Comparison of ENCODE assay signal across 17 mouse cellular contexts in the genomic region with DNA sequence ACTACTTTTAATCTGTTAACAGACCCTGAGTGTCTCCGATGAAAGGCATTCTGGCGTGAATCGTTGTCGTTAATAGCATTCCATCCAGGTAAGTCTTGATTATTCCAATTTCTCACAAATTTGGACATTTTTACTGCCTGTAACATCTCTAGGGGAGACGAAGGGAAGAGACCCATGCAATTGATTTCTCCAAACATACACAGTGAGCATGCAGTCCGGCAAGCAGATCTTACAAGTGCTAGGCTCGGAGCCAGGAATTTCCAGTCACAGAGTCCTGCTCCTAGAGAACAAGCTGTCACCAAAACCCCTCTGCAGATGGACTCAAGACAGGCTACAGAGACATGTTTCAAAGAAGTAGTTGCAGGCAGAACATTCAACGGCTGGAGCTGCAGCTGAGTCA.
A peak's percentile ranks its signal among the peaks of the same experiment; 100 is the strongest.
DNase-seq lines count a peak whose midpoint lies in the region; ATAC-seq and TF ChIP-seq lines count a peak whose summit lies in the region.
"Had no signal": no experiment of that assay in that cellular context is flagged by ENCODE, and none has a peak within 500 bp of the region (broad histone marks: within the 10 kb centered on the region; RNA-seq: fewer than 3 reads in every experiment).

No protein-coding gene starts in this region.

- H3K27ac ChIP-seq in embryonic facial prominence, embryonic 14.5 days (replicated peaks; ENCODE audit: low read depth, low read length), result no peak overlapping the region
- H3K27ac ChIP-seq in embryonic facial prominence, embryonic 10.5 days (replicated peaks), result no peak overlapping the region
- no peak overlapping the region for H3K27ac ChIP-seq in kidney, postnatal 0 days
- no peak overlapping the region for H3K27ac ChIP-seq in midbrain, embryonic 14.5 days (replicated peaks; ENCODE audit: low read depth, low read length)
- H3K27ac ChIP-seq in midbrain, embryonic 10.5 days (replicated peaks), result no peak overlapping the region
- H3K27ac ChIP-seq in limb, embryonic 10.5 days, result no peak overlapping the region
- H3K27ac ChIP-seq: gastrocnemius, adult 2 months; intestine, embryonic 15.5 days; liver, embryonic 12.5 days had no signal

- no peak for ATAC-seq in embryonic facial prominence, embryonic 14.5 days (ENCODE audit: low read depth)
- no peak for ATAC-seq in kidney, postnatal 0 days (replicated peaks; ENCODE audit: low FRiP score, low read depth)
- no peak for ATAC-seq in midbrain, embryonic 14.5 days (ENCODE audit: low FRiP score, low TSS enrichment)
- ATAC-seq: intestine, embryonic 15.5 days; liver, embryonic 12.5 days had no signal

- no peak overlapping the region for H3K4me3 ChIP-seq in embryonic facial prominence, embryonic 14.5 days (ENCODE audit: low read depth, low read length)
- no peak overlapping the region for H3K4me3 ChIP-seq in embryonic facial prominence, embryonic 10.5 days
- no peak overlapping the region for H3K4me3 ChIP-seq in kidney, postnatal 0 days (replicated peaks; ENCODE audit: low read depth, low read length)
- H3K4me3 ChIP-seq in midbrain, embryonic 14.5 days (replicated peaks; ENCODE audit: low read depth, low read length), result no peak overlapping the region
- no peak overlapping the region for H3K4me3 ChIP-seq in midbrain, embryonic 10.5 days
- H3K4me3 ChIP-seq in limb, embryonic 10.5 days, result no peak overlapping the region
- H3K4me3 ChIP-seq: erythroblast, embryonic 14.5 days; gastrocnemius, adult 2 months; intestine, embryonic 15.5 days; liver, embryonic 12.5 days had no signal

- DNase-seq in embryonic facial prominence, embryonic 14.5 days (ENCODE audit: low spot score), result peak; percentile 49
- no peak for DNase-seq in embryonic facial prominence, embryonic 10.5 days (ENCODE audit: low spot score)
- DNase-seq in kidney, postnatal 0 days (ENCODE audit: low spot score), result peak; percentile 40
- DNase-seq in kidney, adult 11 months, result no peak
- peak; percentile 17 for DNase-seq in midbrain, embryonic 14.5 days
- DNase-seq in midbrain, embryonic 10.5 days (ENCODE audit: low spot score), result no peak
- DNase-seq in limb, embryonic 10.5 days (ENCODE audit: low spot score), result peak; percentile 9
- no peak for DNase-seq in cerebellum, adult 18-20 months
- DNase-seq: adrenal gland, postnatal 10 days; cerebellum, adult 9-11 months; gastrocnemius, adult 2 months; retina, postnatal 1 day; spleen, adult 18-20 months; thymus, adult 18-20 months had no signal

- H3K9me3 ChIP-seq in embryonic facial prominence, embryonic 14.5 days (ENCODE audit: control insufficient read depth, low read length), result no peaks in the 10 kb centered on the region
- H3K9me3 ChIP-seq in embryonic facial prominence, embryonic 10.5 days, result no peaks in the 10 kb centered on the region
- no peaks in the 10 kb centered on the region for H3K9me3 ChIP-seq in kidney, postnatal 0 days (replicated peaks; ENCODE audit: low read length)
- no peaks in the 10 kb centered on the region for H3K9me3 ChIP-seq in midbrain, embryonic 14.5 days (ENCODE audit: control insufficient read depth, low read length)
- H3K9me3 ChIP-seq in midbrain, embryonic 10.5 days (replicated peaks), result no peaks in the 10 kb centered on the region
- no peaks in the 10 kb centered on the region for H3K9me3 ChIP-seq in limb, embryonic 10.5 days (replicated peaks)
- H3K9me3 ChIP-seq: intestine, embryonic 15.5 days; liver, embryonic 12.5 days had no signal

- 67% methylated on average over 8 of the region's 8 CpGs for WGBS in embryonic facial prominence, embryonic 14.5 days
- 91% methylated on average over 8 of the region's 8 CpGs for WGBS in embryonic facial prominence, embryonic 10.5 days
- WGBS in kidney, postnatal 0 days, result 32% methylated on average over 8 of the region's 8 CpGs
- 85% methylated on average over 8 of the region's 8 CpGs for WGBS in midbrain, embryonic 14.5 days
- 92% methylated on average over 8 of the region's 8 CpGs for WGBS in midbrain, embryonic 10.5 days
- 77% methylated on average over 8 of the region's 8 CpGs for WGBS in limb, embryonic 10.5 days

- H3K9ac ChIP-seq in embryonic facial prominence, embryonic 14.5 days (ENCODE audit: low read depth, low read length), result no peak overlapping the region
- H3K9ac ChIP-seq in kidney, postnatal 0 days (ENCODE audit: low read depth, low read length), result no peak overlapping the region
- no peak overlapping the region for H3K9ac ChIP-seq in midbrain, embryonic 14.5 days (replicated peaks; ENCODE audit: low read length)
- H3K9ac ChIP-seq: intestine, embryonic 15.5 days; liver, embryonic 12.5 days had no signal

- H3K4me1 ChIP-seq in embryonic facial prominence, embryonic 14.5 days (ENCODE audit: control insufficient read depth, insufficient read depth, low read length), result no peaks in the 10 kb centered on the region
- no peaks in the 10 kb centered on the region for H3K4me1 ChIP-seq in embryonic facial prominence, embryonic 10.5 days
- H3K4me1 ChIP-seq in kidney, postnatal 0 days (replicated peaks; ENCODE audit: insufficient read depth, low read length), result 0 out of 2 replicates have a peak, but pooled peaks cover 8% of the 10 kb centered on the region
- no peaks in the 10 kb centered on the region for H3K4me1 ChIP-seq in midbrain, embryonic 14.5 days (ENCODE audit: control insufficient read depth, insufficient read depth, low read length)
- no peaks in the 10 kb centered on the region for H3K4me1 ChIP-seq in midbrain, embryonic 10.5 days
- H3K4me1 ChIP-seq in limb, embryonic 10.5 days, result no peaks in the 10 kb centered on the region
- H3K4me1 ChIP-seq: intestine, embryonic 15.5 days; liver, embryonic 12.5 days had no signal

- no peak overlapping the region for H3K4me2 ChIP-seq in embryonic facial prominence, embryonic 14.5 days (ENCODE audit: low read depth, low read length)
- H3K4me2 ChIP-seq in kidney, postnatal 0 days (ENCODE audit: low read length), result no peak overlapping the region
- H3K4me2 ChIP-seq in midbrain, embryonic 14.5 days (ENCODE audit: low read length), result no peak overlapping the region
- H3K4me2 ChIP-seq: intestine, embryonic 15.5 days; liver, embryonic 12.5 days had no signal

- no peaks in the 10 kb centered on the region for H3K36me3 ChIP-seq in embryonic facial prominence, embryonic 14.5 days (ENCODE audit: control insufficient read depth, insufficient read depth, low read length)
- H3K36me3 ChIP-seq in embryonic facial prominence, embryonic 10.5 days (replicated peaks), result no peaks in the 10 kb centered on the region
- no peaks in the 10 kb centered on the region for H3K36me3 ChIP-seq in kidney, postnatal 0 days (ENCODE audit: insufficient read depth, low read length)
- no peaks in the 10 kb centered on the region for H3K36me3 ChIP-seq in midbrain, embryonic 14.5 days (ENCODE audit: control insufficient read depth, insufficient read depth, low read length)
- no peaks in the 10 kb centered on the region for H3K36me3 ChIP-seq in midbrain, embryonic 10.5 days
- H3K36me3 ChIP-seq in limb, embryonic 10.5 days, result no peaks in the 10 kb centered on the region
- H3K36me3 ChIP-seq: intestine, embryonic 15.5 days; liver, embryonic 12.5 days had no signal

- no peaks in the 10 kb centered on the region for H3K27me3 ChIP-seq in embryonic facial prominence, embryonic 14.5 days (replicated peaks; ENCODE audit: control insufficient read depth, insufficient read depth, low read length)
- H3K27me3 ChIP-seq in embryonic facial prominence, embryonic 10.5 days (replicated peaks; ENCODE audit: low read depth, poor library complexity, severe bottlenecking), result no peaks in the 10 kb centered on the region
- H3K27me3 ChIP-seq in kidney, postnatal 0 days (ENCODE audit: insufficient read depth, low read length), result no peaks in the 10 kb centered on the region
- no peaks in the 10 kb centered on the region for H3K27me3 ChIP-seq in midbrain, embryonic 14.5 days (ENCODE audit: control insufficient read depth, insufficient read depth, low read length)
- H3K27me3 ChIP-seq in midbrain, embryonic 10.5 days (ENCODE audit: low read depth, poor library complexity, severe bottlenecking), result no peaks in the 10 kb centered on the region
- no peaks in the 10 kb centered on the region for H3K27me3 ChIP-seq in limb, embryonic 10.5 days (ENCODE audit: low read depth, poor library complexity, severe bottlenecking)
- H3K27me3 ChIP-seq: intestine, embryonic 15.5 days; liver, embryonic 12.5 days had no signal

- no peak for TF ChIP-seq CTCF in kidney, postnatal 0 days (IDR thresholded peaks at IDR 0.05; ENCODE audit: low read depth)

Comparison
In these comparisons a context has a peak if more than half of its experiments do, and no peak if none do; other contexts are left out.
1. DNase-seq: peak in embryonic facial prominence, embryonic 14.5 days (single experiment), kidney, postnatal 0 days (single experiment), midbrain, embryonic 14.5 days (single experiment) and limb, embryonic 10.5 days (single experiment); none in embryonic facial prominence, embryonic 10.5 days (single experiment), kidney, adult 11 months (single experiment), midbrain, embryonic 10.5 days (single experiment) and cerebellum, adult 18-20 months (0 of 2).